Mouse (Mus musculus) stomach, postnatal 0 days (tissue): ENCODE measurements around the gene Sds.

Experiments
- CTCF ChIP-seq: IDR thresholded peaks from 2 replicates; pipeline ENCODE4 v1.5.1; 2016; ENCODE audit warnings: antibody characterized with exemption, low read depth, mild to moderate bottlenecking, moderate library complexity
- EP300 ChIP-seq: optimal IDR thresholded peaks from 2 replicates; pipeline ENCODE3; 2016; ENCODE audit warnings: antibody characterized with exemption

- no peak for TF ChIP-seq CTCF
- no peak for TF ChIP-seq EP300
Measured at GRCm38 (mm10) chr5:120495064-120495702, 18.9 kb downstream of the Sds start.
